In genomic region chrX:95166317-95166716, GRCm38 (mm10) we compare ENCODE assay signal across 8 mouse cellular contexts. TPM values are rescaled to one million over a fixed set of nuclear protein-coding genes. Genes with fewer than 3 reads are reported as not detected.
DNase-seq lines count a peak whose midpoint lies in the region; ATAC-seq and TF ChIP-seq lines count a peak whose summit lies in the region.

No protein-coding gene starts in this region.

- intact Hi-C loops in heart, postnatal 10 days (cut with DNase I), result no loop called here

- H3K4me2 ChIP-seq in forebrain, embryonic 12.5 days, result peak overlapping the region; percentile 62
- peak overlapping the region; percentile 73 for H3K4me2 ChIP-seq in liver, postnatal 0 days (ENCODE audit: low read depth, low read length)
- H3K4me2 ChIP-seq in neural tube, embryonic 14.5 days (ENCODE audit: low read depth, low read length), result peak overlapping the region; percentile 61

- H3K27me3 ChIP-seq in forebrain, embryonic 12.5 days, result no peaks in the 10 kb centered on the region
- H3K27me3 ChIP-seq in liver, postnatal 0 days (ENCODE audit: insufficient read depth, low read length), result no peaks in the 10 kb centered on the region
- H3K27me3 ChIP-seq in neural tube, embryonic 14.5 days (ENCODE audit: control insufficient read depth, insufficient read depth, low read length), result no peaks in the 10 kb centered on the region

- H3K36me3 ChIP-seq in forebrain, embryonic 12.5 days (replicated peaks), result no peaks in the 10 kb centered on the region
- no peaks in the 10 kb centered on the region for H3K36me3 ChIP-seq in liver, postnatal 0 days (replicated peaks; ENCODE audit: insufficient read depth, low read length)
- H3K36me3 ChIP-seq in neural tube, embryonic 14.5 days (ENCODE audit: control insufficient read depth, insufficient read depth, low read length), result no peaks in the 10 kb centered on the region

- 20% methylated on average over 16 of the region's 16 CpGs for WGBS in forebrain, embryonic 12.5 days
- WGBS in large intestine, adult 2 months, result 9% methylated on average over 16 of the region's 16 CpGs
- WGBS in liver, postnatal 0 days (ENCODE audit: insufficient replicate concordance), result 17% methylated on average over 16 of the region's 16 CpGs
- 11% methylated on average over 16 of the region's 16 CpGs for WGBS in neural tube, embryonic 14.5 days

- H3K4me3 ChIP-seq in brown adipose tissue, adult 24 weeks (ENCODE audit: insufficient read depth, low read depth, low read length), result peak overlapping the region; percentile 71
- H3K4me3 ChIP-seq in forebrain, embryonic 12.5 days (replicated peaks), result peak overlapping the region; percentile 43
- peak overlapping the region; percentile 48 for H3K4me3 ChIP-seq in liver, postnatal 0 days (ENCODE audit: low read depth, low read length)
- peak overlapping the region; percentile 39 for H3K4me3 ChIP-seq in neural tube, embryonic 14.5 days (ENCODE audit: low read depth, low read length)

- peak overlapping the region; percentile 76 for H3K27ac ChIP-seq in brown adipose tissue, adult 24 weeks (replicated peaks; ENCODE audit: low read depth, low read length)
- peak overlapping the region; percentile 89 for H3K27ac ChIP-seq in forebrain, embryonic 12.5 days
- H3K27ac ChIP-seq in liver, postnatal 0 days (ENCODE audit: low read depth), result peak overlapping the region; percentile 76
- peak overlapping the region; percentile 80 for H3K27ac ChIP-seq in neural tube, embryonic 14.5 days (ENCODE audit: low read depth, low read length)

- H3K4me1 ChIP-seq in brown adipose tissue, adult 24 weeks (ENCODE audit: control insufficient read depth, insufficient read depth, insufficient read length, low read length), result no peaks in the 10 kb centered on the region
- peaks cover 18% of the 10 kb centered on the region for H3K4me1 ChIP-seq in forebrain, embryonic 12.5 days
- no peaks in the 10 kb centered on the region for H3K4me1 ChIP-seq in liver, postnatal 0 days (ENCODE audit: insufficient read depth)
- no peaks in the 10 kb centered on the region for H3K4me1 ChIP-seq in neural tube, embryonic 14.5 days (ENCODE audit: control insufficient read depth, insufficient read depth, low read length)

- TF ChIP-seq CTCF in liver, postnatal 0 days (IDR thresholded peaks at IDR 0.05; ENCODE audit: low read depth), result no peak

- DNase-seq in heart, postnatal 10 days, result peak; percentile 88 to 90
- peak; percentile 52 for DNase-seq in large intestine, adult 2 months (ENCODE audit: low read depth, low spot score)
- peak; percentile 72 for DNase-seq in liver, postnatal 0 days
- DNase-seq in testis, postnatal 10 days (ENCODE audit: low spot score), result peak; percentile 73

- peak; percentile 98 for ATAC-seq in CD4-positive, CD25-positive, alpha-beta regulatory T cell, adult 4 months
- peak; percentile 99 for ATAC-seq in forebrain, embryonic 12.5 days (ENCODE audit: low FRiP score)
- ATAC-seq in liver, postnatal 0 days, result peak; percentile 99
- peak; percentile 100 for ATAC-seq in neural tube, embryonic 14.5 days (ENCODE audit: low read depth)

- H3K9me3 ChIP-seq in forebrain, embryonic 12.5 days, result no peaks in the 10 kb centered on the region
- H3K9me3 ChIP-seq in liver, postnatal 0 days (ENCODE audit: low read length), result no peaks in the 10 kb centered on the region
- H3K9me3 ChIP-seq in neural tube, embryonic 14.5 days (ENCODE audit: control insufficient read depth, low read length), result no peaks in the 10 kb centered on the region

- TF ChIP-seq EP300 in liver, postnatal 0 days (IDR thresholded peaks at IDR 0.05; ENCODE audit: low read depth), result no peak

- H3K9ac ChIP-seq in forebrain, embryonic 12.5 days, result peak overlapping the region; percentile 55
- H3K9ac ChIP-seq in liver, postnatal 0 days (replicated peaks), result peak overlapping the region; percentile 63
- peak overlapping the region; percentile 64 for H3K9ac ChIP-seq in neural tube, embryonic 14.5 days (replicated peaks; ENCODE audit: low read depth, low read length)

RNA-seq across cellular contexts. Expression of gene Arhgef9, which starts 30.3 kb away (rescaled TPM):
- under 1 TPM; 0.48 to 0.82 TPM for polyA plus RNA-seq in CD4-positive, CD25-positive, alpha-beta regulatory T cell, adult 4 months (2017; shearing (Covaris generic))
- polyA plus RNA-seq in brown adipose tissue, adult 24 weeks (2012; ENCODE audit: insufficient read depth, insufficient read length, missing spikeins), result 13.6 and 23.2 TPM in 2 replicates
- polyA plus RNA-seq in forebrain, embryonic 12.5 days (2016; fragmentation: Nextera tagmentation; extraction: Ambion mirVana), result 24.2 and 24.9 TPM in 2 replicates
- 10 to 100 TPM; 16.3 to 17.0 TPM for total RNA-seq in heart, postnatal 10 days (2021)
- 1.1 and 1.3 TPM in 2 replicates for polyA plus RNA-seq in large intestine, adult 2 months (2012; rRNA removed)
- 2.7 and 3.1 TPM in 2 replicates for polyA plus RNA-seq in liver, postnatal 0 days (2015; fragmentation: Nextera tagmentation; extraction: Ambion mirVana)
- polyA plus RNA-seq in neural tube, embryonic 14.5 days (2014; fragmentation: Nextera tagmentation; extraction: Ambion mirVana), result 36.6 and 60.5 TPM in 2 replicates

Comparison
In these comparisons a context has a peak if more than half of its experiments do, and no peak if none do; other contexts are left out.
1. Peak in every context shown above with its lines: DNase-seq, ATAC-seq, H3K4me3 ChIP-seq and H3K27ac ChIP-seq.